In genomic region chr10:84024901-84025300, GRCm38 (mm10) we compare ENCODE assay signal across 24 mouse cellular contexts.
A peak's percentile ranks its signal among the peaks of the same experiment; 100 is the strongest.
DNase-seq lines count a peak whose midpoint lies in the region; ATAC-seq lines count a peak whose summit lies in the region.
"Had no signal": no experiment of that assay in that cellular context is flagged by ENCODE, and none has a peak within 500 bp of the region (broad histone marks: within the 10 kb centered on the region; RNA-seq: fewer than 3 reads in every experiment).

No protein-coding gene starts in this region.

- no peaks in the 10 kb centered on the region for H3K36me3 ChIP-seq in kidney, embryonic 14.5 days (ENCODE audit: control insufficient read depth, insufficient read depth, low read length)
- no peaks in the 10 kb centered on the region for H3K36me3 ChIP-seq in midbrain, embryonic 14.5 days (ENCODE audit: control insufficient read depth, insufficient read depth, low read length)
- no peaks in the 10 kb centered on the region for H3K36me3 ChIP-seq in midbrain, embryonic 13.5 days
- H3K36me3 ChIP-seq: embryonic facial prominence, embryonic 15.5 days; G1E; heart, embryonic 13.5 days; limb, embryonic 10.5 days; liver, embryonic 15.5 days; neural tube, embryonic 12.5 days had no signal

- DNase-seq in heart, adult 11 months = peak; percentile 52
- no peak for DNase-seq in heart, adult 9 months (ENCODE audit: low spot score in 2 of 2)
- peak; percentile 48 for DNase-seq in kidney, postnatal 14 days
- peak; percentile 29 for DNase-seq in midbrain, embryonic 14.5 days
- DNase-seq in lung, postnatal 36 days = peak; percentile 43
- DNase-seq: adrenal gland, postnatal 10 days; B cell, adult 2 months; cerebellum, adult 9-10 months; heart, postnatal 14 days; liver; right cerebral cortex, postnatal 14 days; thymus, adult 2 months; thymus, postnatal 4 days had no signal

- ATAC-seq in kidney, embryonic 14.5 days (ENCODE audit: low FRiP score, low TSS enrichment) = no peak
- ATAC-seq in midbrain, embryonic 14.5 days (ENCODE audit: low FRiP score, low TSS enrichment) = no peak
- no peak for ATAC-seq in midbrain, embryonic 13.5 days

- no peak overlapping the region for H3K4me3 ChIP-seq in kidney, embryonic 14.5 days (ENCODE audit: low read length)
- H3K4me3 ChIP-seq in midbrain, embryonic 14.5 days (replicated peaks; ENCODE audit: low read depth, low read length) = no peak overlapping the region
- no peak overlapping the region for H3K4me3 ChIP-seq in midbrain, embryonic 13.5 days (replicated peaks)
- H3K4me3 ChIP-seq: embryonic facial prominence, embryonic 15.5 days; heart, embryonic 13.5 days; limb, embryonic 10.5 days; liver, embryonic 15.5 days; neural tube, embryonic 12.5 days had no signal

- no peaks in the 10 kb centered on the region for H3K4me1 ChIP-seq in kidney, embryonic 14.5 days (ENCODE audit: control insufficient read depth, insufficient read depth, low read length)
- H3K4me1 ChIP-seq in midbrain, embryonic 14.5 days (ENCODE audit: control insufficient read depth, insufficient read depth, low read length) = peaks cover 5% of the 10 kb centered on the region; the same call in 1 of the 2 replicates
- 0 out of 2 replicates have a peak, but pooled peaks cover 5% of the 10 kb centered on the region for H3K4me1 ChIP-seq in midbrain, embryonic 13.5 days (replicated peaks)
- H3K4me1 ChIP-seq: liver, embryonic 15.5 days had no signal

- no peaks in the 10 kb centered on the region for H3K27me3 ChIP-seq in kidney, embryonic 14.5 days (ENCODE audit: control insufficient read depth, insufficient read depth, low read length)
- no peaks in the 10 kb centered on the region for H3K27me3 ChIP-seq in midbrain, embryonic 14.5 days (ENCODE audit: control insufficient read depth, insufficient read depth, low read length)
- no peaks in the 10 kb centered on the region for H3K27me3 ChIP-seq in midbrain, embryonic 13.5 days
- H3K27me3 ChIP-seq: CH12.LX; embryonic facial prominence, embryonic 15.5 days; heart, embryonic 13.5 days; liver, embryonic 15.5 days; neural tube, embryonic 12.5 days had no signal

- no peak overlapping the region for H3K9ac ChIP-seq in kidney, embryonic 14.5 days (ENCODE audit: low read depth, low read length)
- H3K9ac ChIP-seq in midbrain, embryonic 14.5 days (replicated peaks; ENCODE audit: low read length) = no peak overlapping the region
- no peak overlapping the region for H3K9ac ChIP-seq in midbrain, embryonic 13.5 days (replicated peaks)
- H3K9ac ChIP-seq: embryonic facial prominence, embryonic 15.5 days; liver, embryonic 15.5 days; neural tube, embryonic 12.5 days had no signal

- no peaks in the 10 kb centered on the region for H3K9me3 ChIP-seq in kidney, embryonic 14.5 days (ENCODE audit: control insufficient read depth, low read length)
- H3K9me3 ChIP-seq in midbrain, embryonic 14.5 days (ENCODE audit: control insufficient read depth, low read length) = no peaks in the 10 kb centered on the region
- 0 out of 2 replicates have a peak, but pooled peaks cover 6% of the 10 kb centered on the region for H3K9me3 ChIP-seq in midbrain, embryonic 13.5 days
- H3K9me3 ChIP-seq: embryonic facial prominence, embryonic 15.5 days; limb, embryonic 10.5 days; liver, embryonic 15.5 days had no signal

- H3K4me2 ChIP-seq in kidney, embryonic 14.5 days (replicated peaks; ENCODE audit: low read depth, low read length) = no peak overlapping the region
- no peak overlapping the region for H3K4me2 ChIP-seq in midbrain, embryonic 14.5 days (ENCODE audit: low read length)
- H3K4me2 ChIP-seq in midbrain, embryonic 13.5 days (replicated peaks) = no peak overlapping the region
- H3K4me2 ChIP-seq: embryonic facial prominence, embryonic 15.5 days; heart, embryonic 13.5 days; liver, embryonic 15.5 days; midbrain, embryonic 11.5 days; neural tube, embryonic 12.5 days had no signal

- WGBS in kidney, embryonic 14.5 days = 67% methylated on average over 8 of the region's 8 CpGs
- 40% methylated on average over 8 of the region's 8 CpGs for WGBS in midbrain, embryonic 14.5 days
- 44% methylated on average over 8 of the region's 8 CpGs for WGBS in midbrain, embryonic 13.5 days

- no peak overlapping the region for H3K27ac ChIP-seq in kidney, embryonic 14.5 days (ENCODE audit: low read depth, low read length)
- H3K27ac ChIP-seq in midbrain, embryonic 14.5 days (replicated peaks; ENCODE audit: low read depth, low read length) = no peak overlapping the region
- no peak overlapping the region for H3K27ac ChIP-seq in midbrain, embryonic 13.5 days
- H3K27ac ChIP-seq: embryonic facial prominence, embryonic 15.5 days; heart, embryonic 13.5 days; limb, embryonic 10.5 days; liver, embryonic 15.5 days; neural tube, embryonic 12.5 days; stomach, postnatal 0 days had no signal

Comparison
In these comparisons a context has a peak if more than half of its experiments do, and no peak if none do; other contexts are left out.
1. DNase-seq: peak in heart, adult 11 months (single experiment), kidney, postnatal 14 days (single experiment), midbrain, embryonic 14.5 days (single experiment) and lung, postnatal 36 days (single experiment); none in heart, adult 9 months (0 of 2).